Mouse (Mus musculus) neural tube, embryonic 15.5 days (tissue): ENCODE measurements at regions not wholly inside any gene's neighbourhood (a gene's known extent, or its start where the extent isn't known, plus 50 kb on each side); places are given as distances from the start of the nearest gene placed in this dataset.

Source experiments
- ATAC-seq: fragments of 200-750 bp; cut with Nextera tagmentation; 2 replicates; pipeline ENCODE4 v1.8.0; 2017; ENCODE audit warnings: mild to moderate bottlenecking, moderate TSS enrichment, moderate library complexity; ENCODE audit not compliant: low FRiP score
- H3K27ac ChIP-seq: fragments of 300-500 bp; sonication (generic); replicated peaks from 2 replicates; pipeline ENCODE4 v1.5.1; 2015; ENCODE audit warnings: mild to moderate bottlenecking, inconsistent platforms
- H3K27me3 ChIP-seq: fragments of 300-500 bp; sonication (generic); replicated peaks from 2 replicates; pipeline ENCODE4 v1.6.1; 2015; ENCODE audit warnings: inconsistent platforms
- H3K36me3 ChIP-seq: fragments of 300-500 bp; sonication (generic); 2 replicates; pipeline ENCODE4 v1.6.1; 2015; ENCODE audit warnings: inconsistent platforms
- H3K4me1 ChIP-seq: fragments of 300-500 bp; sonication (generic); 2 replicates; pipeline ENCODE4 v1.6.1; 2015; ENCODE audit warnings: inconsistent platforms
- H3K4me2 ChIP-seq: fragments of 300-500 bp; sonication (generic); 2 replicates; pipeline ENCODE4 v1.6.1; 2015; ENCODE audit warnings: inconsistent platforms, mild to moderate bottlenecking, moderate library complexity
- H3K4me3 ChIP-seq: fragments of 300-500 bp; sonication (generic); replicated peaks from 2 replicates; pipeline ENCODE4 v1.5.1; 2015; ENCODE audit warnings: mild to moderate bottlenecking, inconsistent platforms
- H3K9ac ChIP-seq: fragments of 300-500 bp; sonication (generic); replicated peaks from 2 replicates; pipeline ENCODE4 v1.6.1; 2015; ENCODE audit warnings: mild to moderate bottlenecking, inconsistent platforms
- H3K9me3 ChIP-seq: fragments of 300-500 bp; sonication (generic); replicated peaks from 2 replicates; pipeline ENCODE4 v1.6.1; 2016; ENCODE audit warnings: inconsistent platforms
- WGBS: fragments of 180-500 bp; shearing (Covaris S2); methylation state at CpG from one replicate; pipeline ENCODE4 v1.1.7; 2015; ENCODE audit warnings: mixed read lengths; 5-methylcytosine and 5-hydroxymethylcytosine counted together

DNA sequence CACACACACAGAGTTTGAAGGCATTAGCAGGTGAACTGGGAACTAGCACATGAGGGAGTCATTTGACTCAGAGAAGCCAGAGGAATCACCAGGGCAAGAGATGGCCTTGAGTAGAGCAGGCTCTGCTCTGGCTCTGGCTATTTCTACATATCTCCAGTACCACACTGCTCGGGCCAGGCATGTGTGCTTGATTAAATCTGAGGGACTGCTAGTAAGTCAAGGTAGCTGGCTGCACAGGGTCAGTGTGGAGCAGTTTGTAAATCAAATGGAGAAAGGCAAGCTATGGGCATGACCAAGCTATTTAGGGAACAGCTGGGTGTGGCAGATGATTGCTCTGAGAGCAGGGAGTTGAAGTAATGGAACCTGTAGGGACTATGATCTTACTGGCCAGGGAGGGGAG lies 212.5 kb upstream of the Myt1l start:
- no peak overlapping the region for H3K27ac ChIP-seq
- WGBS = 61% methylated on average over 1 of the region's 1 CpGs
- H3K36me3 ChIP-seq = no peaks in the 10 kb centered on the region
- no peak overlapping the region for H3K4me3 ChIP-seq
- no peak for ATAC-seq
- H3K9ac ChIP-seq = no peak overlapping the region
- H3K4me1 ChIP-seq = no peaks in the 10 kb centered on the region
- no peaks in the 10 kb centered on the region for H3K27me3 ChIP-seq
- H3K9me3 ChIP-seq = no peaks in the 10 kb centered on the region
- H3K4me2 ChIP-seq = no peak overlapping the region

GRCm38 (mm10) chr12:29321468-29321867 lies 206.7 kb upstream of the Myt1l start:
- no peak overlapping the region for H3K27ac ChIP-seq
- ATAC-seq = no peak
- H3K9me3 ChIP-seq = no peaks in the 10 kb centered on the region
- H3K36me3 ChIP-seq = no peaks in the 10 kb centered on the region
- no peak overlapping the region for H3K9ac ChIP-seq
- H3K27me3 ChIP-seq = no peaks in the 10 kb centered on the region
- 38% methylated on average over 2 of the region's 2 CpGs for WGBS
- H3K4me2 ChIP-seq = no peak overlapping the region
- H3K4me1 ChIP-seq = no peaks in the 10 kb centered on the region; the same call in 1 of the 2 replicates
- H3K4me3 ChIP-seq = no peak overlapping the region

- 71% methylated on average over 3 of the region's 3 CpGs for WGBS
- H3K4me3 ChIP-seq = no peak overlapping the region
- H3K27ac ChIP-seq = no peak overlapping the region
- no peak overlapping the region for H3K4me2 ChIP-seq
- H3K36me3 ChIP-seq = no peaks in the 10 kb centered on the region
- H3K4me1 ChIP-seq = no peaks in the 10 kb centered on the region; the same call in 1 of the 2 replicates
- H3K9me3 ChIP-seq = no peaks in the 10 kb centered on the region
- no peak overlapping the region for H3K9ac ChIP-seq
- H3K27me3 ChIP-seq = no peaks in the 10 kb centered on the region
- ATAC-seq = no peak
Observed at GRCm38 (mm10) chr12:29323534-29323933, 204.7 kb upstream of the Myt1l start.

GRCm38 (mm10) chr12:29335839-29336469 lies 192.2 kb upstream of the Myt1l start:
- 21% methylated on average over 3 of the region's 3 CpGs for WGBS
- Histone ChIP-seq H3K27me3 (no peaks in the 10 kb centered on the region), H3K27ac (no peak overlapping the region), H3K36me3 (no peaks in the 10 kb centered on the region), H3K4me2 (no peak overlapping the region), H3K9ac (no peak overlapping the region), H3K4me1 (peaks cover 3% of the 10 kb centered on the region; the same call in 1 of the 2 replicates), H3K9me3 (no peaks in the 10 kb centered on the region), H3K4me3 (no peak overlapping the region)
- no peak for ATAC-seq

DNA sequence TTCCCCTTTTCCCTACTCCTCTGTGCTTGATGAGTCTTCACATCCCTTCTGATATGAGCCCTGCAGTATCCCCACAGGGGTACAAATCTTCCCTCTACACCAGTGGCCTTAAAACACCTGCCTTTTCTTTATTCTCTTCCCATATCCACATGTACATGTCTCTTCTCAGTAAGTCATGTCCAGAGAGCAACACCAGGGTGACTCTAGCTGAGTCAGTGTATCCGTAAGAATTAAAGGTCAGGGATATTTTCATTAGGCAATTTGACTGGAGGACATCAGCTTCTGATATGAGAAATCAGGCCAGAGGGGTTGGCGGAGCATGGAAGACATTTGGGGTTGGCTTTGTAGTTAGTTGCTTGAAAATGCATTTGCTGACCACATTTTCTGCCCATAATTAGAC lies 190.8 kb upstream of the Myt1l start:
- no peak for ATAC-seq
- no peak overlapping the region for H3K4me3 ChIP-seq
- H3K36me3 ChIP-seq = no peaks in the 10 kb centered on the region
- H3K27me3 ChIP-seq = no peaks in the 10 kb centered on the region
- WGBS = 88% methylated on average over 2 of the region's 2 CpGs
- H3K27ac ChIP-seq = no peak overlapping the region
- H3K9me3 ChIP-seq = no peaks in the 10 kb centered on the region
- no peak overlapping the region for H3K9ac ChIP-seq
- H3K4me1 ChIP-seq = peaks cover 3% of the 10 kb centered on the region; the same call in 1 of the 2 replicates
- H3K4me2 ChIP-seq = no peak overlapping the region

DNA sequence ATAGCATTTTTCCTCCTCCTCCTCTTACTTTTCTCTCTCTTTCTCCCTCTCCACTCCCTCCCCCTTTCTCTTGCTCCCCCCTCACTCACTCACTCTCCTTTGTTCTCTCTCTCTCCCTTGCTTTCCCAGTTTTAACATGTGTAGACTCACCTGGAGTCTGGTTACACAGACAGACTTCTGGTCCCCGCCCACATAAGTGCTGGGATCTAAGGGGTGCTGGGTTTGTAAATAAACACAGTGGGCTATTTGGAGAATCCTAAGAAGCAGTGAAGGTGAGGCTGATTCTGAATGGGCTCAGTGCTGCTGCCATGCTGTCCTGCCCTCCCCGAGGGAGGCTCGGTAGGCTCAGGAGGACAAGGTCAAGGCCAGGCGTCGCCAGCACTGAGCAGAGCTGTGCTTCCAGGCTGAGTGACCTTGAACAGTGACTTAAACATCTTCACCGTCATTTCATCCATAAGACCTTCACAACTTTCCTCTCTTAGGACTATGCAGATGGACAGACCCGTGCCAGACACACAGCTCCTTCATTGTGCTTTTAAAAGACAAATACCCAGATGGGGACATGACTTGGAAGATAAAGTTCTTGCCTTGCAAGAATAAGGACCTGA lies 186.7 kb upstream of the Myt1l start:
- 64% methylated on average over 7 of the region's 7 CpGs for WGBS
- no peak overlapping the region for H3K9ac ChIP-seq
- H3K27ac ChIP-seq = no peak overlapping the region
- no peaks in the 10 kb centered on the region for H3K36me3 ChIP-seq
- H3K27me3 ChIP-seq = no peaks in the 10 kb centered on the region
- ATAC-seq = no peak
- no peak overlapping the region for H3K4me3 ChIP-seq
- no peak overlapping the region for H3K4me2 ChIP-seq
- peaks cover 19% of the 10 kb centered on the region for H3K4me1 ChIP-seq
- H3K9me3 ChIP-seq = no peaks in the 10 kb centered on the region

GRCm38 (mm10) chr12:29343147-29343852 lies 184.9 kb upstream of the Myt1l start:
- ATAC-seq = peak; percentile 63; the same call in 1 of the 2 replicates
- Histone ChIP-seq H3K4me2 (no peak overlapping the region), H3K36me3 (no peaks in the 10 kb centered on the region), H3K9ac (no peak overlapping the region), H3K9me3 (no peaks in the 10 kb centered on the region), H3K27me3 (no peaks in the 10 kb centered on the region), H3K4me3 (no peak overlapping the region), H3K27ac (peak overlapping the region; percentile 48), H3K4me1 (peaks cover 19% of the 10 kb centered on the region)
- 29% methylated on average over 12 of the region's 12 CpGs for WGBS

DNA sequence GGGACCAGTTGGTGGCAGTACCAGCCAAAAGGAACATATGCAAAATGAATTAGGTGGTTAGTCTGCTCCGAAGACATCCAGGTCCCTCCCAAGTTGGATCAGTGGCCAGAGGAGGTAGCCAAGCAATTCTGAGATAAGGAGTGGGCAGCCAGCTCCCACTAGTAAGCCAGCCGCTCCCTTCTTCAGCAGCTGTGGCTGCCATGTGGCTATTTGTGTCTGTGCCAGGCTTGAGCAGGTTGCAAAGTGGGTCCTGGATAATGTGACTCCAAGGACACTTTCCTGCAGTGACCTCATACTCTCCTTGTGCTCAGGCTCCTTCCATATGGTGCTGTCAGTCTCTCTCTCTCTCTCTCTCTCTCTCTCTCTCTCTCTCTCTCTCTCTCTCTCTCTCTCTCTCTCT lies 179.5 kb upstream of the Myt1l start:
- Histone ChIP-seq H3K27me3 (no peaks in the 10 kb centered on the region), H3K9ac (no peak overlapping the region), H3K4me2 (no peak overlapping the region), H3K4me1 (peaks cover 24% of the 10 kb centered on the region), H3K9me3 (no peaks in the 10 kb centered on the region), H3K4me3 (no peak overlapping the region), H3K27ac (no peak overlapping the region), H3K36me3 (no peaks in the 10 kb centered on the region)
- 70% methylated on average over 2 of the region's 2 CpGs for WGBS
- ATAC-seq = no peak

DNA sequence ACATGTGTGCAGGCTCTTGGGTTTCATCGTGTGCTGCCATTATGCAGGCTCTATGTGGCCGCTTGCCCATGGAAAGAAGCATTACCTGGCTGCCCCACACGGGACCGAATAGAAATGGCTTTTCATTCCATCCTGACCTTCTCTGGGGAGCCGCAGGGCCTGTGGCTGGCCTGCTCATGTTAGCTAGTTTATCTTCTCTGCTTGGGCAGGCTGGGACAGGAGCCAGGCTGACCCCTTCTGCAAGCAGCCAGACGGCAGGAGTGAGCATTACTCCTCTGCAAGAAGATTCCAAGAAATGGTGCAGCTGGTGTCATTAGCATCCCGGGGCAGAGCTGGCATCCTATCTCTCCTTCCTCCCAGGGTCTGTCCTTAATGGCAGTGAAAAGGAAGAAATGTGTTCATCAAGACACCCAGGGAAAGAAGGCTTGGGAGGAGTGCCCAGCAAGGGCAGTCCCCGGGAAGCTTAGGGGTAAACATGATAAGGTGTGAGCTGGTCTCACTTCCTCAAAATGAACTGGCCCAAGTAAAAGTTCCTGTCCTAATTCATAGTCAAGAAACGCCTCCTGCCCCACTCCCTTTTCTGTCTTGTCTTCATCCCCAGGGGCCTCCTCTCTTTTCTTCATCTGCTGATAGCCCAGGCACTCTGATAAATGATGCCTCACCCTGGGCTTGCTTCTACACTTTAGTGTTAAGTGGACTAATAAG lies 178.9 kb upstream of the Myt1l start:
- Histone ChIP-seq H3K4me1 (peaks cover 26% of the 10 kb centered on the region), H3K9me3 (no peaks in the 10 kb centered on the region), H3K36me3 (no peaks in the 10 kb centered on the region), H3K27ac (peak overlapping the region; percentile 45; the same call in 1 of the 2 replicates), H3K4me3 (no peak overlapping the region), H3K9ac (no peak overlapping the region), H3K27me3 (no peaks in the 10 kb centered on the region), H3K4me2 (no peak overlapping the region)
- no peak for ATAC-seq
- 44% methylated on average over 9 of the region's 9 CpGs for WGBS

- ATAC-seq = peak; percentile 75
- H3K27ac ChIP-seq = peak overlapping the region; percentile 83
- peaks cover 47% of the 10 kb centered on the region for H3K4me1 ChIP-seq
- H3K4me3 ChIP-seq = no peak overlapping the region
- no peaks in the 10 kb centered on the region for H3K36me3 ChIP-seq
- H3K9me3 ChIP-seq = no peaks in the 10 kb centered on the region
- H3K4me2 ChIP-seq = peak overlapping the region; percentile 7; the same call in 1 of the 2 replicates
- H3K9ac ChIP-seq = no peak overlapping the region
- no peaks in the 10 kb centered on the region for H3K27me3 ChIP-seq
- WGBS = 12% methylated on average over 10 of the region's 11 CpGs
Observed at GRCm38 (mm10) chr12:29353777-29354496, 174.2 kb upstream of the Myt1l start.

DNA sequence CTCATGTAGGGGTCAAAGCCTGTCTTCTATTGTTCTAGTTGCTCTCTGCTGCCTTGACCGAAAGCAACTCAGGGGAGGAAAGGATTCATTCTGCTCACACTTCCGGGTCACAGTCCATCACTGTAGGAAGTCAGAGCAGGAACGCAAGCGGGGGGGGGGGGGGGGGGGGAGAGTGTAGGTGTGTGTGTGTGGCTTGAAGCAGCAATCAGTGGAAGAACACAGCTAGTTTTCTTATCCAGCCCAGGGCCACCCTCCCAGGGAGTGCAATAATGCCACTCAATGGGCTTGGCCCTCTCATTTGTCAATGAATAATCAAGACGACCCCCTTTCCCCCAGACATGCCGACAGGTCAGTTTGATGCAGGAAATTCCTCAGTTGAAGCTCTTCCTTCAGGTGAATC lies 173.4 kb upstream of the Myt1l start:
- WGBS = 20% methylated on average over 6 of the region's 6 CpGs
- no peaks in the 10 kb centered on the region for H3K36me3 ChIP-seq
- no peaks in the 10 kb centered on the region for H3K27me3 ChIP-seq
- no peak for ATAC-seq
- no peak overlapping the region for H3K4me2 ChIP-seq
- no peaks in the 10 kb centered on the region for H3K9me3 ChIP-seq
- peak overlapping the region; percentile 83 for H3K27ac ChIP-seq
- H3K9ac ChIP-seq = no peak overlapping the region
- H3K4me3 ChIP-seq = no peak overlapping the region
- H3K4me1 ChIP-seq = peaks cover 42% of the 10 kb centered on the region
